Mouse (Mus musculus): Measurements from ENCODE around the gene Abcc4.

DNA sequence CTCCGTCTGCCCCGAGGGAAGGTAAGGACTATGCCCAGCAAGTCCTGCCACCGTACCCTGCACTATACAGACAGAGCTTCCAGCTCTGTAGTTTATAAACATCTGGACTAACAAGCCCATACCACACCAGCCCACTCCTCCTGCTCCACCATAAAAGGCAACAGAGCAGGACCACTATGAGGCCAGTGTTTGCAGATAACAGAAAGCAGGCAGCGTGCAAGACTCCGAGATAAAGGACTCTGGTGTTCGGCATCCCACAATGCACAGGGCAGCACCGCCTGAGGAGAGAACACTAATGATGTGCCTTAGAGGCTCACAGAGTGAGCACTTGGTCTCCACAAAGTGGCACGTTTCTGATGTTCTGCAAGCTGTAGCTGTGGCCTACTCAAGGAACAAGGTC is 63.9 kb downstream of the Abcc4 start:
- no peak for TF ChIP-seq GATA1 (IDR thresholded peaks at IDR 0.05; ENCODE audit: borderline replicate concordance, low read length)
- no peak for TF ChIP-seq CTCF (IDR thresholded peaks at IDR 0.05; ENCODE audit: low read depth, low read length)
- peak; percentile 76 for TF ChIP-seq TAL1 (conservative IDR thresholded peaks at IDR 0.05; ENCODE audit: low read depth, low read length)
- no peak for TF ChIP-seq POLR2AphosphoS5 (IDR thresholded peaks at IDR 0.05; ENCODE audit: insufficient replicate concordance, low read depth, low read length)
